Mouse (Mus musculus) neural tube, embryonic 14.5 days (tissue): ENCODE results near the gene Egfl7. TPM values are rescaled to one million over a fixed set of nuclear protein-coding genes. Genes with fewer than 3 reads are reported as not detected.

Source experiments
- ATAC-seq: fragments of 200-750 bp; cut with Nextera tagmentation; 2 replicates; pipeline ENCODE4 v1.8.0; 2017; ENCODE audit warnings: low read depth, mild to moderate bottlenecking, moderate TSS enrichment, moderate library complexity
- H3K27ac ChIP-seq: fragments of 300-500 bp; sonication (generic); 2 replicates; pipeline ENCODE4 v1.5.1; 2014; ENCODE audit warnings: low read depth, mild to moderate bottlenecking, control low read depth, low read length, moderate library complexity, mixed read lengths
- H3K27me3 ChIP-seq: fragments of 300-500 bp; sonication (generic); 2 replicates; pipeline ENCODE4 v1.6.1; 2014; ENCODE audit warnings: low read length; ENCODE audit not compliant: control insufficient read depth, insufficient read depth
- H3K36me3 ChIP-seq: fragments of 300-500 bp; sonication (generic); 2 replicates; pipeline ENCODE4 v1.6.1; 2014; ENCODE audit warnings: low read length, mixed read lengths; ENCODE audit not compliant: control insufficient read depth, insufficient read depth
- H3K4me1 ChIP-seq: fragments of 300-500 bp; sonication (generic); 2 replicates; pipeline ENCODE4 v1.6.1; 2014; ENCODE audit warnings: low read length; ENCODE audit not compliant: control insufficient read depth, insufficient read depth
- H3K4me2 ChIP-seq: fragments of 300-500 bp; sonication (generic); 2 replicates; pipeline ENCODE4 v1.6.1; 2014; ENCODE audit warnings: mild to moderate bottlenecking, low read depth, low read length, control low read depth
- H3K4me3 ChIP-seq: fragments of 300-500 bp; sonication (generic); 2 replicates; pipeline ENCODE4 v1.5.1; 2014; ENCODE audit warnings: low read depth, low read length, control low read depth, mixed read lengths
- H3K9ac ChIP-seq: fragments of 300-500 bp; sonication (generic); replicated peaks from 2 replicates; pipeline ENCODE4 v1.6.1; 2014; ENCODE audit warnings: low read depth, mild to moderate bottlenecking, control low read depth, low read length, mixed read lengths
- H3K9me3 ChIP-seq: fragments of 300-500 bp; sonication (generic); 2 replicates; pipeline ENCODE4 v1.6.1; 2016; ENCODE audit warnings: low read length; ENCODE audit not compliant: control insufficient read depth
- WGBS: fragments of 180-500 bp; shearing (Covaris S2); extraction: QIAGEN DNeasy Blood & Tissue Kit; methylation state at CpG from one replicate; pipeline ENCODE4 v1.1.7; 2014; 5-methylcytosine and 5-hydroxymethylcytosine counted together
- polyA plus RNA-seq: library from polyadenylated mRNA; unstranded; fragments of >200 nt; fragmentation: Nextera tagmentation; extraction: Ambion mirVana; gene quantifications from 2 replicates; pipeline ENCODE4 v1.2.1, GENCODE M21; 2014

Gene Egfl7
- polyA plus RNA-seq, 1 experiment from 2014 or later: 37.4 TPM

GRCm38 (mm10) chr2:26607056-26607910 lies 27.5 kb downstream of the Egfl7 start:
- WGBS: 58% methylated on average over 6 of the region's 6 CpGs
- no peak for ATAC-seq
- Histone ChIP-seq H3K4me2 (no peak overlapping the region), H3K27ac (no peak overlapping the region), H3K4me1 (no peaks in the 10 kb centered on the region), H3K9ac (no peak overlapping the region), H3K36me3 (no peaks in the 10 kb centered on the region), H3K27me3 (peaks cover 19% of the 10 kb centered on the region), H3K9me3 (no peaks in the 10 kb centered on the region), H3K4me3 (no peak overlapping the region)

- H3K4me3 ChIP-seq: no peak overlapping the region
- no peak overlapping the region for H3K27ac ChIP-seq
- H3K36me3 ChIP-seq: no peaks in the 10 kb centered on the region
- no peak overlapping the region for H3K9ac ChIP-seq
- ATAC-seq: no peak
- H3K4me1 ChIP-seq: no peaks in the 10 kb centered on the region
- no peaks in the 10 kb centered on the region for H3K9me3 ChIP-seq
- no peak overlapping the region for H3K4me2 ChIP-seq
- peaks cover 8% of the 10 kb centered on the region for H3K27me3 ChIP-seq
Measured at GRCm38 (mm10) chr2:26608781-26609180, 29.0 kb downstream of the Egfl7 start.

- no peak overlapping the region for H3K9ac ChIP-seq
- no peak overlapping the region for H3K4me3 ChIP-seq
- no peaks in the 10 kb centered on the region for H3K36me3 ChIP-seq
- peaks cover 4% of the 10 kb centered on the region for H3K27me3 ChIP-seq
- H3K9me3 ChIP-seq: no peaks in the 10 kb centered on the region
- H3K4me2 ChIP-seq: no peak overlapping the region
- no peak for ATAC-seq
- no peaks in the 10 kb centered on the region for H3K4me1 ChIP-seq
- H3K27ac ChIP-seq: no peak overlapping the region
Measured at GRCm38 (mm10) chr2:26609261-26609661, 29.4 kb downstream of the Egfl7 start.

DNA sequence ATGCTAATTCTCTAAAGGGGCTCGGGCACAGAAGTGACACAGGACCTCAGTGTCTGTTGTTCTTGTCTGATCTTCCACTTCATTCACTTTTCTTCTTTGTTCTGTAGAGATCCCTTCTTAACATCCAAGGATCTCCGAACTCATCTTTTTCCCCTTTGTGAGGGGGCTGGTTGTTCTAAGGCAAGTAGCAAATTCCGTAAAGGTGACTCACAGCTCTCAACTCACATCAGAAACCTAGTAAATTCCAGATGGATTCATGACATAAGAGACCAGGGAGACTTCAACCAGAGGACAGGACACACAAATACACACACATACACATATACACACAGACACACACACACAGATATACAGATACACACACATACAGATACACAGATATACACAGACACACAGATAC lies 30.7 kb downstream of the Egfl7 start:
- Histone ChIP-seq H3K36me3 (no peaks in the 10 kb centered on the region), H3K4me1 (no peaks in the 10 kb centered on the region), H3K9ac (no peak overlapping the region), H3K4me2 (no peak overlapping the region), H3K9me3 (no peaks in the 10 kb centered on the region), H3K27me3 (no peaks in the 10 kb centered on the region), H3K27ac (no peak overlapping the region), H3K4me3 (no peak overlapping the region)
- 71% methylated on average over 3 of the region's 3 CpGs for WGBS
- ATAC-seq: no peak

DNA sequence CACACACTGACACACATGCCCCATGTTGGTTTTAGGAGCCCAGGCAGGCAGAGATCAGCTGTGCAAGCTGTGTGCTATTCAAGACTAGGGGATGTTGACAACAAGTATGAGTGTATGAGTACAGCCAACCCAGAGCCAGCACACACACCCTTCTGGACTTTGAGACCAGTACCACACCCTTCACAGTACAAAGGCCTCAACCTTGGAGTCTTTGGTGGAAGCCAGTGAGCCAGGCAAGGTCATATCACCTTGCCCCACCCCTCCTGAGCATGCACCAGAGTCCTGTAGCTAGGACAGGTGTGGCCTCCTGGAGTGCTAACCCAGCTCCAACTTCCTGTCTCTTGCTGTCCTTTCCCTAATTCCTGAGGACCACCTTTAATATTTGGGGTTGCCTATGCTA lies 31.2 kb downstream of the Egfl7 start:
- no peak overlapping the region for H3K27ac ChIP-seq
- H3K4me3 ChIP-seq: no peak overlapping the region
- no peaks in the 10 kb centered on the region for H3K27me3 ChIP-seq
- no peak for ATAC-seq
- no peak overlapping the region for H3K4me2 ChIP-seq
- no peaks in the 10 kb centered on the region for H3K9me3 ChIP-seq
- H3K4me1 ChIP-seq: no peaks in the 10 kb centered on the region
- H3K9ac ChIP-seq: no peak overlapping the region
- H3K36me3 ChIP-seq: no peaks in the 10 kb centered on the region

- Histone ChIP-seq H3K9ac (no peak overlapping the region), H3K36me3 (no peaks in the 10 kb centered on the region), H3K4me1 (no peaks in the 10 kb centered on the region), H3K27ac (no peak overlapping the region), H3K9me3 (no peaks in the 10 kb centered on the region), H3K4me3 (no peak overlapping the region), H3K27me3 (no peaks in the 10 kb centered on the region), H3K4me2 (no peak overlapping the region)
- ATAC-seq: no peak
Measured at GRCm38 (mm10) chr2:26611896-26612295, 32.1 kb downstream of the Egfl7 start.

- Histone ChIP-seq H3K27ac (no peak overlapping the region), H3K4me1 (no peaks in the 10 kb centered on the region), H3K4me2 (no peak overlapping the region), H3K4me3 (no peak overlapping the region), H3K27me3 (no peaks in the 10 kb centered on the region), H3K9me3 (no peaks in the 10 kb centered on the region), H3K9ac (no peak overlapping the region), H3K36me3 (no peaks in the 10 kb centered on the region)
- ATAC-seq: no peak
- 81% methylated on average over 5 of the region's 5 CpGs for WGBS
Measured at GRCm38 (mm10) chr2:26614903-26615302, 35.1 kb downstream of the Egfl7 start.

DNA sequence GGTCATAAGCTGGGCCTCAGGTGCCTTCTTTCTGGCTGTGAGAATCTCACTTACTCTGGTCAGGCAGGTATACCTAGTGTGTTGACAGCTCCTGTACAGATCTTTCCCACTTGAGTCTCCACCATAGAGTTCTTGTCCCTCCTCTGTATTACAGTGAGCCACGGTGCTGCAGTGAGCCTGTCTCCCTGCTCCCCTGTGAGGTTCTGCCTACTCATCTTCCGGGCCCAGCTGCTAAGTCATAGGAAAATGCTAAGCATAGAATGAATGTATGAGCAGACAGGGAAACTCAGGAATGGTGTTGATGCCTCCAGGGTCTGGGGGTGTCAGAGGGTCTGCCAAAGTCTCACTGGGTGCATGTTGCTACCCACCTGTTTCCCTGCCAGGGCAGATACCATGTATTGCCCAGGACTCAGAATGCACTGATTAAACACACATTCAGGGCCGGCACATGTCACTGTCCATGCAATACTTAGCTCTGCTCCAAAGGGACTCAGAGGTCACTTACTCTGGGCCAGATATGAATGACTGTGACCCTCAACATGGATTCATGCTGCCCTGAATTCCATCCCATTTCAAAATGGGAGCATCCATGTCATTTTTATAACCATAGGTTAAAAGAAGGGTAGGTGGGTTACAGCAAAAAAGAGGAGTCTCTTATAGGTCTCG lies 35.8 kb downstream of the Egfl7 start:
- WGBS: 82% methylated on average over 4 of the region's 4 CpGs
- H3K36me3 ChIP-seq: no peaks in the 10 kb centered on the region

GRCm38 (mm10) chr2:26617331-26617730 lies 37.5 kb downstream of the Egfl7 start:
- H3K9me3 ChIP-seq: no peaks in the 10 kb centered on the region
- no peak overlapping the region for H3K4me2 ChIP-seq
- 79% methylated on average over 6 of the region's 6 CpGs for WGBS
- H3K4me3 ChIP-seq: no peak overlapping the region
- H3K4me1 ChIP-seq: no peaks in the 10 kb centered on the region
- H3K9ac ChIP-seq: no peak overlapping the region
- H3K27ac ChIP-seq: no peak overlapping the region
- H3K36me3 ChIP-seq: no peaks in the 10 kb centered on the region
- no peak for ATAC-seq
- no peaks in the 10 kb centered on the region for H3K27me3 ChIP-seq

More for the DNA sequence above, 35.8 kb downstream of the Egfl7 start:
- Histone ChIP-seq H3K9me3 (no peaks in the 10 kb centered on the region), H3K4me2 (no peak overlapping the region), H3K9ac (no peak overlapping the region), H3K4me1 (no peaks in the 10 kb centered on the region), H3K27ac (no peak overlapping the region), H3K27me3 (no peaks in the 10 kb centered on the region), H3K4me3 (no peak overlapping the region)
- no peak for ATAC-seq
